Mouse (Mus musculus) cerebellum, adult 8-10 months (tissue): Measurements from ENCODE around the gene Nlrc5.
"Not testable (repeated sequence)": the region's sequence is repeated elsewhere in the genome, so short reads cannot be mapped to it uniquely, and the experiment has no call there.

Experiments used
- DNase-seq: peaks from one replicate; pipeline ENCODE4 v3.0.0; 2022

The Nlrc5 gene

GRCm38 (mm10) chr8:94422270-94422669 lies 11.9 kb upstream of the Nlrc5 start:
- DNase-seq, result no peak

GRCm38 (mm10) chr8:94427953-94428352 lies 6.2 kb upstream of the Nlrc5 start:
- no peak for DNase-seq

- no peak for DNase-seq
These were observed 5.7 kb upstream of the Nlrc5 start for GRCm38 (mm10) chr8:94428420-94428819.

GRCm38 (mm10) chr8:94429376-94429775 lies 4.8 kb upstream of the Nlrc5 start:
- DNase-seq, result no peak

GRCm38 (mm10) chr8:94432212-94432611 lies 1.9 kb upstream of the Nlrc5 start:
- no peak for DNase-seq

GRCm38 (mm10) chr8:94434958-94435357 lies 802 bp downstream of the Nlrc5 start:
- no peak for DNase-seq

GRCm38 (mm10) chr8:94435397-94436111 lies 1.4 kb downstream of the Nlrc5 start:
- no peak for DNase-seq

- no peak for DNase-seq
These were observed 2.0 kb downstream of the Nlrc5 start for GRCm38 (mm10) chr8:94436112-94436572.

- no peak for DNase-seq
These were observed 2.7 kb downstream of the Nlrc5 start for GRCm38 (mm10) chr8:94436900-94437299.

GRCm38 (mm10) chr8:94438659-94439058 lies 4.5 kb downstream of the Nlrc5 start:
- no peak for DNase-seq

GRCm38 (mm10) chr8:94439691-94440090 lies 5.5 kb downstream of the Nlrc5 start:
- DNase-seq, result no peak

- no peak for DNase-seq
These were observed 6.2 kb downstream of the Nlrc5 start for GRCm38 (mm10) chr8:94440389-94440788.

- no peak for DNase-seq
These were observed 7.5 kb downstream of the Nlrc5 start for GRCm38 (mm10) chr8:94441686-94442085.

- no peak for DNase-seq
These were observed 9.0 kb downstream of the Nlrc5 start for GRCm38 (mm10) chr8:94443153-94443552.

- DNase-seq, result no peak
These were observed 10.3 kb downstream of the Nlrc5 start for GRCm38 (mm10) chr8:94444480-94444879.

- DNase-seq, result no peak
These were observed 13.0 kb downstream of the Nlrc5 start for GRCm38 (mm10) chr8:94447142-94447541.

GRCm38 (mm10) chr8:94447583-94448324 lies 13.6 kb downstream of the Nlrc5 start:
- DNase-seq, result no peak

- DNase-seq, result not testable (repeated sequence)
These were observed 18.8 kb downstream of the Nlrc5 start for GRCm38 (mm10) chr8:94452991-94453390.

GRCm38 (mm10) chr8:94453868-94454488 lies 19.8 kb downstream of the Nlrc5 start:
- DNase-seq, result no peak

GRCm38 (mm10) chr8:94454905-94455304 lies 20.7 kb downstream of the Nlrc5 start:
- no peak for DNase-seq

GRCm38 (mm10) chr8:94456071-94456470 lies 21.9 kb downstream of the Nlrc5 start:
- DNase-seq, result no peak

GRCm38 (mm10) chr8:94458567-94458966 lies 24.4 kb downstream of the Nlrc5 start:
- no peak for DNase-seq

- no peak for DNase-seq
These were observed 35.5 kb downstream of the Nlrc5 start for GRCm38 (mm10) chr8:94469656-94470055.

GRCm38 (mm10) chr8:94470794-94471193 lies 36.6 kb downstream of the Nlrc5 start:
- no peak for DNase-seq
